Mouse (Mus musculus) stomach, postnatal 0 days (tissue): Measurements from ENCODE around the gene Uggt1.

ENCODE experiments used
- CTCF ChIP-seq: IDR thresholded peaks from 2 replicates; pipeline ENCODE4 v1.5.1; 2016; ENCODE audit warnings: antibody characterized with exemption, low read depth, mild to moderate bottlenecking, moderate library complexity
- EP300 ChIP-seq: optimal IDR thresholded peaks from 2 replicates; pipeline ENCODE3; 2016; ENCODE audit warnings: antibody characterized with exemption

DNA sequence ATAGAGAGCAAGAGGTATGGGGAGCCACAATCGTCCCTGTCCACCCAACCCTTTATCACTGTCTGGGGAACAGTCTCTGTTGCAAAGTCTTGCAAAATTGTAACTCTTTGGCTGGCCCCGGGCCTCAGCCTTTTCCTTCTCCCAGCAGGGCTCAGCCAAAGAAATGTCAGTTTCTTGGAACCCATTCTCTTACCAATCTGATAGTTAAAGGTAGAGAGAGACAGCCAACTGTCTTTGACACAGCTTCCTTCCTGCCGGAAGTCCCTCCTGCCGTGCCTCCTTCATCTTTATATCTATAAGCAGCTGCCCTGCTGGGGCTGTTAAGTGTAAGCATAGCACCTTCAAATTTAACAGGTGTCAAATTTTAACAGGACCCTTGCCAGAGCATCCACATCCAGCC, 113.4 kb downstream of the Uggt1 start:
- TF ChIP-seq CTCF = no peak
- TF ChIP-seq EP300 = no peak
